Mouse (Mus musculus) heart, adult 2 months (tissue): Measurements from ENCODE around the gene Acd. TPM values are rescaled to one million over a fixed set of nuclear protein-coding genes. Genes with fewer than 3 reads are reported as not detected.

Experiments
- DNase-seq, 2 experiments: peaks; one replicate each; pipeline ENCODE4 v3.0.0; 2021
- H3K27ac ChIP-seq: fragments of 200-600 bp; 2 replicates; pipeline ENCODE4 v1.8.1; 2022
- H3K27me3 ChIP-seq: fragments of 200-500 bp; 2 replicates; pipeline ENCODE4 v1.6.1; 2012; ENCODE audit warnings: mild to moderate bottlenecking, low read length, inconsistent platforms, mixed read lengths; ENCODE audit not compliant: control insufficient read depth, insufficient read depth
- H3K36me3 ChIP-seq: fragments of 200-500 bp; 2 replicates; pipeline ENCODE4 v1.6.1; 2012; ENCODE audit warnings: low read length, inconsistent platforms; ENCODE audit not compliant: control insufficient read depth, insufficient read depth
- H3K4me1 ChIP-seq: fragments of 200-500 bp; 2 replicates; pipeline ENCODE4 v1.6.1; 2011; ENCODE audit warnings: low read length; ENCODE audit not compliant: control insufficient read depth, insufficient read depth
- H3K4me3 ChIP-seq: fragments of 200-600 bp; 2 replicates; pipeline ENCODE4 v1.8.1; 2022
- H3K79me2 ChIP-seq: fragments of 200-500 bp; replicated peaks from 2 replicates; pipeline ENCODE4 v1.6.1; 2012; ENCODE audit warnings: mild to moderate bottlenecking, inconsistent platforms, low read length, moderate library complexity, mixed read lengths; ENCODE audit not compliant: control insufficient read depth, insufficient read depth
- H3K9ac ChIP-seq: fragments of 200-500 bp; 2 replicates; pipeline ENCODE4 v1.6.1; 2012; ENCODE audit warnings: low read depth, mild to moderate bottlenecking, control low read depth, inconsistent platforms, low read length, mixed read lengths
- CTCF ChIP-seq: fragments of 200-600 bp; IDR thresholded peaks from 2 replicates; pipeline ENCODE4 v1.8.1; 2022; ENCODE audit warnings: antibody characterized with exemption, mild to moderate bottlenecking, moderate library complexity
- EP300 ChIP-seq: fragments of 200-500 bp; IDR thresholded peaks from 2 replicates; pipeline ENCODE4 v1.6.1; 2011; ENCODE audit warnings: low read depth, low read length, control low read depth; ENCODE audit not compliant: insufficient read depth
- POLR2A ChIP-seq: fragments of 200-500 bp; IDR thresholded peaks from 2 replicates; pipeline ENCODE4 v1.6.1; 2011; ENCODE audit warnings: mild to moderate bottlenecking, low read depth, low read length, control low read depth; ENCODE audit not compliant: insufficient read depth
- WGBS: fragments of 180-500 bp; shearing (Covaris S2); methylation state at CpG from one replicate; pipeline ENCODE4 v1.1.7; 2018; 5-methylcytosine and 5-hydroxymethylcytosine counted together
- intact Hi-C: fragments of 180-260 bp; cut with DNase I; formaldehyde crosslinking; loops from one replicate; pipeline ENCODE4 v1.15.1; 2025
- polyA plus RNA-seq: library from polyadenylated mRNA; depleted of rRNA; stranded (reverse); fragments of >200 nt; gene quantifications from 2 replicates; pipeline ENCODE4 v1.2.3, GENCODE M21; 2012
- total RNA-seq, 2 experiments: library from RNA; stranded (reverse); gene quantifications; 2 replicates each; pipeline ENCODE4 v1.2.3; 2021

The Acd gene
- total and polyA plus RNA-seq, 3 experiments, result 10.0 to 19.7 (median 11.1) TPM

GRCm38 (mm10) chr8:105704955-105705354, 4.1 kb upstream of the Acd start:
- TF ChIP-seq POLR2A, result no peak
- no peak for TF ChIP-seq CTCF
- TF ChIP-seq EP300, result no peak
- Histone ChIP-seq H3K4me3 (no peak overlapping the region), H3K36me3 (no peaks in the 10 kb centered on the region), H3K27me3 (no peaks in the 10 kb centered on the region), H3K79me2 (no peaks in the 10 kb centered on the region), H3K27ac (no peak overlapping the region), H3K9ac (no peak overlapping the region), H3K4me1 (peaks cover 4% of the 10 kb centered on the region)
- no peak for DNase-seq
- intact Hi-C loops, result loop anchor here (5.0 kb wide), 2 partner anchors 68 to 307 kb away; partner anchors contain the start of genes Agrp, Ctcf and Ddx28
- 87% methylated on average over 6 of the region's 6 CpGs for WGBS

GRCm38 (mm10) chr8:105704146-105704812, 3.4 kb upstream of the Acd start:
- Histone ChIP-seq H3K9ac (no peak overlapping the region), H3K79me2 (no peaks in the 10 kb centered on the region), H3K4me1 (peaks cover 4% of the 10 kb centered on the region), H3K27me3 (no peaks in the 10 kb centered on the region), H3K36me3 (no peaks in the 10 kb centered on the region), H3K27ac (no peak overlapping the region), H3K4me3 (no peak overlapping the region)
- WGBS, result 93% methylated on average over 34 of the region's 34 CpGs
- TF ChIP-seq CTCF (no peak), POLR2A (no peak), EP300 (no peak)
- no peak for DNase-seq
- intact Hi-C loops, result loop anchor here (5.0 kb wide), 2 partner anchors 67 to 308 kb away; partner anchors contain the start of genes Agrp, Ctcf and Ddx28

GRCm38 (mm10) chr8:105702731-105703415, 2.0 kb upstream of the Acd start:
- peaks cover 4% of the 10 kb centered on the region for H3K4me1 ChIP-seq
- no peaks in the 10 kb centered on the region for H3K27me3 ChIP-seq
- no peaks in the 10 kb centered on the region for H3K79me2 ChIP-seq
- no peak overlapping the region for H3K27ac ChIP-seq
- no peaks in the 10 kb centered on the region for H3K36me3 ChIP-seq
- DNase-seq, result no peak
- no peak overlapping the region for H3K9ac ChIP-seq
- no peak overlapping the region for H3K4me3 ChIP-seq
- intact Hi-C loops, result loop anchor here (5.0 kb wide), 2 partner anchors 66 to 309 kb away; partner anchors contain the start of genes Agrp, Ctcf and Ddx28
- WGBS, result 92% methylated on average over 24 of the region's 24 CpGs
- TF ChIP-seq CTCF (no peak), POLR2A (no peak), EP300 (no peak)

- Histone ChIP-seq H3K9ac (no peak overlapping the region; the same call in 1 of the 2 replicates), H3K79me2 (no peaks in the 10 kb centered on the region), H3K27ac (peak overlapping the region; percentile 92), H3K4me1 (peaks cover 3% of the 10 kb centered on the region), H3K4me3 (peak overlapping the region; percentile 85), H3K36me3 (no peaks in the 10 kb centered on the region), H3K27me3 (no peaks in the 10 kb centered on the region)
- WGBS, result 62% methylated on average over 18 of the region's 18 CpGs
- no peak for DNase-seq
- intact Hi-C loops, result loop anchor here (5.0 kb wide), 2 partner anchors 65 to 310 kb away; partner anchors contain the start of genes Agrp, Ctcf and Ddx28
- TF ChIP-seq CTCF (no peak), EP300 (no peak), POLR2A (no peak)
Observed at GRCm38 (mm10) chr8:105702001-105702401, 1.1 kb upstream of the Acd start.

- WGBS, result under 1% methylated on average over 21 of the region's 21 CpGs
- intact Hi-C loops, result loop anchor here (2.0 to 5.0 kb wide), 3 partner anchors 63 to 312 kb away; partner anchors contain the start of genes Agrp, Ctcf, Ddx28 and Pskh1
- Histone ChIP-seq H3K27me3 (no peaks in the 10 kb centered on the region), H3K4me1 (peaks cover 3% of the 10 kb centered on the region), H3K36me3 (no peaks in the 10 kb centered on the region), H3K79me2 (no peaks in the 10 kb centered on the region), H3K27ac (peak overlapping the region; percentile 92), H3K9ac (peak overlapping the region; percentile 86), H3K4me3 (peak overlapping the region; percentile 85)
- TF ChIP-seq EP300, result 0 out of 2 replicates have a peak, but pooled peaks have one; percentile 18
- no peak for TF ChIP-seq POLR2A
- no peak for DNase-seq
Observed at GRCm38 (mm10) chr8:105700566-105700965, 336 bp downstream of the Acd start.
